ENCODE assay signal across 19 mouse cellular contexts in the genomic region with DNA sequence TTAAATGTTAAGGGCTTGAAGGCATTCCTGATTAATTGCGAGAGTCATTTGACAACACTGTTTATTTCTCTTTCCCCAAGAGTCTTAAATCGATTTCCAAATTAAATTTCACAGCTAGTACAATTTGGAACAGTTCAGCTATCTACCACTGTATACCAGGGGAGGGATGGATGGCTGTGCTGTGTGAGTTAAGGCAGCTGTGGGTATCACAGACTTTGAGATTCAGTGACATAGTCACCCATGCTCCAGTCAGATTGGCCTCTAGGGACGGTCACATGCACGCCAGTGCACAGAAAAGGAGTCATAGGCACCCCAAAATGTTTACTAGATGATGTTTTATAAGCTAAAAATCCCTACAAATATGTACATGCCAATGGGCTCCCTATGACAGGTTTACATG.
A peak's percentile ranks its signal among the peaks of the same experiment; 100 is the strongest.
DNase-seq lines count a peak whose midpoint lies in the region; ATAC-seq and TF ChIP-seq lines count a peak whose summit lies in the region.
"Had no signal": no experiment of that assay in that cellular context is flagged by ENCODE, and none has a peak within 500 bp of the region (broad histone marks: within the 10 kb centered on the region; RNA-seq: fewer than 3 reads in every experiment).

No protein-coding gene starts in this region.

- no peak for TF ChIP-seq POLR2A in lung, adult 2 months (IDR thresholded peaks at IDR 0.05; ENCODE audit: borderline replicate concordance, extremely low read depth, low read depth, low read length)

- TF ChIP-seq CTCF in lung, embryonic 14.5 days (IDR thresholded peaks at IDR 0.05; ENCODE audit: low read depth) = no peak
- no peak for TF ChIP-seq CTCF in lung, adult 2 months (IDR thresholded peaks at IDR 0.05; ENCODE audit: insufficient read depth, low read length)

- H3K4me2 ChIP-seq in lung, embryonic 14.5 days = no peak overlapping the region
- no peak overlapping the region for H3K4me2 ChIP-seq in lung, embryonic 16.5 days (ENCODE audit: low read depth, low read length)

- peak; percentile 41 for DNase-seq in lung, embryonic 14.5 days
- no peak for DNase-seq in lung, postnatal 36 days
- DNase-seq in lung, adult 2 months = no peak
- DNase-seq: adrenal gland, adult 2 months; adrenal gland, adult 8-10 months; adrenal gland, postnatal 10 days; adrenal gland, postnatal 14 days; adrenal gland, postnatal 25 days; adrenal gland, postnatal 36 days; B cell, adult 2 months; cerebellum, adult 11 months; cerebellum, adult 11-12 months; cerebellum, adult 18-20 months had no signal

- ATAC-seq in lung, embryonic 14.5 days (ENCODE audit: insufficient read depth) = peak; percentile 84; the same call in 1 of the 2 replicates
- peak; percentile 57; the same call in 1 of the 2 replicates for ATAC-seq in lung, embryonic 16.5 days (ENCODE audit: low read depth)
- ATAC-seq: activated CD4-positive, CD25-positive, alpha-beta regulatory T cell, adult 4 months; CD4-positive, CD25-positive, alpha-beta regulatory T cell, adult 4 months; Patski had no signal

- H3K9ac ChIP-seq in lung, embryonic 14.5 days = no peak overlapping the region
- H3K9ac ChIP-seq in lung, embryonic 16.5 days (ENCODE audit: low read length) = no peak overlapping the region

- no peak overlapping the region for H3K27ac ChIP-seq in lung, embryonic 14.5 days (ENCODE audit: low read depth)
- H3K27ac ChIP-seq in lung, embryonic 16.5 days (ENCODE audit: low read length) = no peak overlapping the region

- peaks cover 4% of the 10 kb centered on the region; the same call in 1 of the 2 replicates for H3K36me3 ChIP-seq in lung, embryonic 14.5 days (ENCODE audit: insufficient read depth)
- H3K36me3 ChIP-seq in lung, embryonic 16.5 days (ENCODE audit: control insufficient read depth, insufficient read depth, low read length) = no peaks in the 10 kb centered on the region
- H3K36me3 ChIP-seq: G1E had no signal

- H3K4me1 ChIP-seq in lung, embryonic 14.5 days (ENCODE audit: insufficient read depth) = no peaks in the 10 kb centered on the region
- no peaks in the 10 kb centered on the region for H3K4me1 ChIP-seq in lung, embryonic 16.5 days (replicated peaks; ENCODE audit: control insufficient read depth, insufficient read depth, low read length)
- no peaks in the 10 kb centered on the region for H3K4me1 ChIP-seq in lung, adult 2 months (ENCODE audit: control insufficient read depth, insufficient read depth, low read length)

- H3K4me3 ChIP-seq in lung, embryonic 14.5 days (ENCODE audit: low read depth, low read length) = no peak overlapping the region
- H3K4me3 ChIP-seq in lung, embryonic 16.5 days (ENCODE audit: low read length) = no peak overlapping the region
- H3K4me3 ChIP-seq in lung, adult 2 months (replicated peaks; ENCODE audit: extremely low read depth, low read depth, low read length) = no peak overlapping the region

- WGBS in lung, embryonic 14.5 days = 65% methylated on average over 4 of the region's 4 CpGs
- 64% methylated on average over 4 of the region's 4 CpGs for WGBS in lung, embryonic 16.5 days
- WGBS in lung, adult 2 months = 76% methylated on average over 4 of the region's 4 CpGs

- H3K9me3 ChIP-seq in lung, embryonic 14.5 days (ENCODE audit: low read depth, low read length) = no peaks in the 10 kb centered on the region
- H3K9me3 ChIP-seq in lung, embryonic 16.5 days (ENCODE audit: control insufficient read depth, low read length) = no peaks in the 10 kb centered on the region
- H3K9me3 ChIP-seq: G1E had no signal

- no peaks in the 10 kb centered on the region for H3K27me3 ChIP-seq in lung, embryonic 14.5 days (ENCODE audit: insufficient read depth, low read length)
- H3K27me3 ChIP-seq in lung, embryonic 16.5 days (ENCODE audit: control insufficient read depth, insufficient read depth, low read depth, low read length) = no peaks in the 10 kb centered on the region
- H3K27me3 ChIP-seq: CH12.LX, Patski had no signal
